Mouse (Mus musculus): ENCODE measurements around the gene Mtss1l. TPM values are rescaled to one million over a fixed set of nuclear protein-coding genes. Genes with fewer than 3 reads are reported as not detected.

Mtss1l gene
- polyA plus RNA-seq, 1 experiment from 2014 or later = 9.9 TPM

DNA sequence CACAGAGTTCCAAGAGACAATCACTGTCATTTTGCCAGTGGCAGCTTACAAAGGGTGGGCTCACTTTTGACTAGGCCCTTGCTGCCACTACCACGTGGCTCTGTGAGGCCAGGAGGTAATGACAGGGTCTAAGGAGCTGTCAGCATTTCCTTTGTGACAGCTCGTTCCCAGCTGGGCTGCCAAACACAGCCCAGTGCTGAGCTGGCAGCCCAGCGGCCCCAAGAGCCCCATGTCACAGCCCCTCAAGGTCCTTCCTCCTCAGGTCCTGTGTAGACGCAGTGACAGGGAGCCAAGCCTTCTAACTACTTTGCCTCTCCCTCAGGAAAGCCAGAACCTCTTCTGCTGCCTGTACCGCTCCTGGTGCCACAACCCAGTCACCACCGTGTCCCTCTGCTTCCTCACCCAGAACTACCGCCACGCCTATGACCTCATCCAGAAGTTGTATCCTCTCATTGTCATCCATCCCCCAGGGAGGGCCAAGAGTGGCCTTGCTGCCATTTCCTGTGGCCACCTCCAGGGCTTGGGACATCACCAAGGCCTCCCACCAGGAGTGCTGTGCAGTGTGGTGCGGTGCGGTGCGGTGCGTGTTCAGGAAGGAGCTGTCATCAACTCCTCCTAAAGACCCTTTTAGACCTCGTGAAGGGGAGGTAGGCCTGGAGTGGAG, 9.9 kb upstream of the Mtss1l start:
- ATAC-seq (replicated peaks; ENCODE audit: low FRiP score, low TSS enrichment, low read depth) (no peak), DNase-seq (ENCODE audit: low spot score) (no peak)
- Histone ChIP-seq H3K4me1 (replicated peaks; ENCODE audit: control insufficient read depth, insufficient read depth, low read length) (peaks cover 32% of the 10 kb centered on the region), H3K9me3 (ENCODE audit: control insufficient read depth, low read length) (no peaks in the 10 kb centered on the region), H3K36me3 (ENCODE audit: control insufficient read depth, insufficient read depth, low read length) (peaks cover 22% of the 10 kb centered on the region; the same call in 1 of the 2 replicates), H3K27me3 (replicated peaks; ENCODE audit: control insufficient read depth, insufficient read depth, low read length) (no peaks in the 10 kb centered on the region), H3K4me3 (ENCODE audit: low read depth, low read length) (no peak overlapping the region), H3K4me2 (ENCODE audit: low read length) (no peak overlapping the region), H3K27ac (ENCODE audit: low read depth) (peak overlapping the region; percentile 24), H3K9ac (ENCODE audit: low read length) (no peak overlapping the region)
- WGBS = 78% methylated on average over 13 of the region's 13 CpGs

DNA sequence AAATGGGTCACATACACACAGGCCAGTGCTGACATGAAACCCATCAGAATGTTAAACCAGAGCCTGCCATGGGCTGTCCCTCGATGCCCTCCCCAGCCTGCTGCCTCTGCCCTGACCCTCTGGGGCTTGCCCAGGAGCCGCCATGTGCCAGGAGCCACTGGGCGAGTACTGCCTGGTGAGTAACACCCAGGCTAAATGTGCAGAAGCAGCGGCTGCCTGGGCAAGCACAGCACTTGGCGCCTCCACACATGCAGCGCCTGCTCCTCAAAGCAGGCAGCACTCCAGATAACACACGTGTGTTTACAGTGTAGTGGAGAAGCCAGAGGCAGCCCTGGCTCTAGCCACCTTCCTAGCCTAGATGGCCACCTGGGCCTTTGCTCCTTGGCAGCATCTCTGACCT, 8.2 kb upstream of the Mtss1l start:
- no peak overlapping the region for H3K9ac ChIP-seq (ENCODE audit: low read length)
- H3K27ac ChIP-seq (ENCODE audit: low read depth) = no peak overlapping the region
- peaks cover 48% of the 10 kb centered on the region for H3K4me1 ChIP-seq (replicated peaks; ENCODE audit: control insufficient read depth, insufficient read depth, low read length)
- H3K27me3 ChIP-seq (replicated peaks; ENCODE audit: control insufficient read depth, insufficient read depth, low read length) = no peaks in the 10 kb centered on the region
- H3K4me3 ChIP-seq (ENCODE audit: low read depth, low read length) = no peak overlapping the region
- H3K4me2 ChIP-seq (ENCODE audit: low read length) = no peak overlapping the region
- ATAC-seq (replicated peaks; ENCODE audit: low FRiP score, low TSS enrichment, low read depth) (no peak), DNase-seq (ENCODE audit: low spot score) (no peak)
- H3K36me3 ChIP-seq (ENCODE audit: control insufficient read depth, insufficient read depth, low read length) = peaks cover 22% of the 10 kb centered on the region; the same call in 1 of the 2 replicates
- WGBS = 78% methylated on average over 7 of the region's 7 CpGs
- H3K9me3 ChIP-seq (ENCODE audit: control insufficient read depth, low read length) = no peaks in the 10 kb centered on the region

GRCm38 (mm10) chr8:110714827-110715519, 6.3 kb upstream of the Mtss1l start:
- Histone ChIP-seq H3K4me2 (ENCODE audit: low read length) (no peak overlapping the region), H3K9ac (ENCODE audit: low read length) (peak overlapping the region; percentile 12; the same call in 1 of the 2 replicates), H3K4me3 (ENCODE audit: low read depth, low read length) (no peak overlapping the region), H3K27me3 (replicated peaks; ENCODE audit: control insufficient read depth, insufficient read depth, low read length) (no peaks in the 10 kb centered on the region), H3K36me3 (ENCODE audit: control insufficient read depth, insufficient read depth, low read length) (peaks cover 22% of the 10 kb centered on the region; the same call in 1 of the 2 replicates), H3K9me3 (ENCODE audit: control insufficient read depth, low read length) (no peaks in the 10 kb centered on the region), H3K27ac (ENCODE audit: low read depth) (peak overlapping the region; percentile 88), H3K4me1 (replicated peaks; ENCODE audit: control insufficient read depth, insufficient read depth, low read length) (peaks cover 66% of the 10 kb centered on the region)
- DNase-seq (ENCODE audit: low spot score) (no peak), ATAC-seq (replicated peaks; ENCODE audit: low FRiP score, low TSS enrichment, low read depth) (no peak)
- WGBS = 73% methylated on average over 15 of the region's 15 CpGs

DNA sequence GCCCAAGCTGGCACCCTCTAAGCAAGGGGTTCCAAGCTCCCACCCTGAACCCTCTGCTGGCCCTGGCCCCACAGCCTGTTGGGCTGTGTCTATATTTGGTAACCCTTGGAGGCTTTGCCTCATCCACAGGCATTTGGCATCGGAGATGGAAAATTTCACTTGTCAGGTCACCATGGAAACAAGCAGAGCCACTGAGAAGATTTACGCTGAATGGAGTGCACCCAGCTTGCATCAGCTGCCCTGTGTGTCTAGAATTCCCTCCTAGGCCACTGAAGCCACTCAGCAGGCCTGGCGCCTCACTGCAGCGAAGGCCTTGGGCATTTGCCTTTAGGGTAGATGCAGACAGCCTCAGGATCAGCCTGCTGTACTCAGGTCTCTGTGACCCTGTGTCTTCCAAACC, 5.2 kb upstream of the Mtss1l start:
- H3K36me3 ChIP-seq (ENCODE audit: control insufficient read depth, insufficient read depth, low read length) = peaks cover 22% of the 10 kb centered on the region; the same call in 1 of the 2 replicates
- H3K9ac ChIP-seq (ENCODE audit: low read length) = no peak overlapping the region
- peaks cover 65% of the 10 kb centered on the region for H3K4me1 ChIP-seq (replicated peaks; ENCODE audit: control insufficient read depth, insufficient read depth, low read length)
- WGBS = 48% methylated on average over 4 of the region's 4 CpGs
- H3K27ac ChIP-seq (ENCODE audit: low read depth) = peak overlapping the region; percentile 88
- 0 out of 2 replicates have a peak, but pooled peaks have one; percentile 21 for ATAC-seq (replicated peaks; ENCODE audit: low FRiP score, low TSS enrichment, low read depth)
- no peak overlapping the region for H3K4me3 ChIP-seq (ENCODE audit: low read depth, low read length)
- peak overlapping the region; percentile 13; the same call in 1 of the 2 replicates for H3K4me2 ChIP-seq (ENCODE audit: low read length)
- no peaks in the 10 kb centered on the region for H3K9me3 ChIP-seq (ENCODE audit: control insufficient read depth, low read length)
- no peaks in the 10 kb centered on the region for H3K27me3 ChIP-seq (replicated peaks; ENCODE audit: control insufficient read depth, insufficient read depth, low read length)
- no peak for DNase-seq (ENCODE audit: low spot score)

DNA sequence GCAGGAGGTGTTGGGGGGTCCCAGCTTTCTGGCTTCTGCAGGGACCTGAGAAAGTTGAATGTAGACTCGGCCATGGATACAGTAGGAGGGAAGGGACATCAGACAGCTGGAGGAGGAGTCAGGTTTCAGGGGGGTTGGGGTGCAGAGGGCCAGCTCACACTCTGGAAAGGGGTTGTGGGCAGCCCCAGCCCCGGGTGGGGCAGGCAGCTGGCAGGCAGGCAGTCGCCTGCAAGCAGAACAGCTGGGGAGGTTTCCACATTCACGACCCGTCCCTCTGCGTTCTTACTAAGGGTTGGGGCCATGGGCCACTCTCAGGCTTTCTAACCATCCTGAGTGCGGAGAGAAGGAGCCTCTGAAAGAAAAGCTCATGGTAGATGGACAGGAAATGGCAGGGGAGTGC, 4.1 kb upstream of the Mtss1l start:
- no peak overlapping the region for H3K9ac ChIP-seq (ENCODE audit: low read length)
- H3K36me3 ChIP-seq (ENCODE audit: control insufficient read depth, insufficient read depth, low read length) = peaks cover 11% of the 10 kb centered on the region; the same call in 1 of the 2 replicates
- no peaks in the 10 kb centered on the region for H3K9me3 ChIP-seq (ENCODE audit: control insufficient read depth, low read length)
- 50% methylated on average over 7 of the region's 7 CpGs for WGBS
- peaks cover 62% of the 10 kb centered on the region for H3K4me1 ChIP-seq (replicated peaks; ENCODE audit: control insufficient read depth, insufficient read depth, low read length)
- ATAC-seq (replicated peaks; ENCODE audit: low FRiP score, low TSS enrichment, low read depth) = no peak
- H3K27ac ChIP-seq (ENCODE audit: low read depth) = peak overlapping the region; percentile 88
- no peaks in the 10 kb centered on the region for H3K27me3 ChIP-seq (replicated peaks; ENCODE audit: control insufficient read depth, insufficient read depth, low read length)
- H3K4me3 ChIP-seq (ENCODE audit: low read depth, low read length) = no peak overlapping the region
- no peak for DNase-seq (ENCODE audit: low spot score)
- H3K4me2 ChIP-seq (ENCODE audit: low read length) = no peak overlapping the region

- Histone ChIP-seq H3K9ac (ENCODE audit: low read length) (no peak overlapping the region), H3K4me3 (ENCODE audit: low read depth, low read length) (no peak overlapping the region), H3K4me1 (replicated peaks; ENCODE audit: control insufficient read depth, insufficient read depth, low read length) (peaks cover 73% of the 10 kb centered on the region), H3K4me2 (ENCODE audit: low read length) (0 out of 2 replicates have a peak overlapping the region, but pooled peaks have one; percentile 13), H3K27ac (ENCODE audit: low read depth) (peak overlapping the region; percentile 55; the same call in 1 of the 2 replicates), H3K36me3 (ENCODE audit: control insufficient read depth, insufficient read depth, low read length) (no peaks in the 10 kb centered on the region), H3K9me3 (ENCODE audit: control insufficient read depth, low read length) (no peaks in the 10 kb centered on the region), H3K27me3 (replicated peaks; ENCODE audit: control insufficient read depth, insufficient read depth, low read length) (no peaks in the 10 kb centered on the region)
- no peak for ATAC-seq (replicated peaks; ENCODE audit: low FRiP score, low TSS enrichment, low read depth)
- 79% methylated on average over 8 of the region's 8 CpGs for WGBS
- no peak for DNase-seq (ENCODE audit: low spot score)
Measured at GRCm38 (mm10) chr8:110718209-110718968, 2.9 kb upstream of the Mtss1l start.

GRCm38 (mm10) chr8:110718969-110719670, 2.2 kb upstream of the Mtss1l start:
- WGBS = 39% methylated on average over 12 of the region's 12 CpGs
- Histone ChIP-seq H3K4me3 (ENCODE audit: low read depth, low read length) (no peak overlapping the region), H3K9me3 (ENCODE audit: control insufficient read depth, low read length) (no peaks in the 10 kb centered on the region), H3K27me3 (replicated peaks; ENCODE audit: control insufficient read depth, insufficient read depth, low read length) (no peaks in the 10 kb centered on the region), H3K27ac (ENCODE audit: low read depth) (peak overlapping the region; percentile 55), H3K36me3 (ENCODE audit: control insufficient read depth, insufficient read depth, low read length) (no peaks in the 10 kb centered on the region), H3K4me1 (replicated peaks; ENCODE audit: control insufficient read depth, insufficient read depth, low read length) (peaks cover 79% of the 10 kb centered on the region), H3K4me2 (ENCODE audit: low read length) (peak overlapping the region; percentile 13; the same call in 1 of the 2 replicates), H3K9ac (ENCODE audit: low read length) (0 out of 2 replicates have a peak overlapping the region, but pooled peaks have one; percentile 15)
- ATAC-seq (replicated peaks; ENCODE audit: low FRiP score, low TSS enrichment, low read depth) (no peak), DNase-seq (ENCODE audit: low spot score) (peak; percentile 64)
